Mouse (Mus musculus): ENCODE measurements at regions not wholly inside any gene's neighbourhood (a gene's known extent, or its start where the extent isn't known, plus 50 kb on each side); places are given as distances from the start of the nearest gene placed in this dataset.

GRCm38 (mm10) chr17:44398231-44398630, 209.8 kb downstream of the Clic5 start:
- no peaks in the 10 kb centered on the region for H3K27me3 ChIP-seq (ENCODE audit: control insufficient read depth, insufficient read depth, low read depth, low read length)
- no peak overlapping the region for H3K27ac ChIP-seq (ENCODE audit: low read length)
- H3K9ac ChIP-seq (ENCODE audit: low read depth, low read length): no peak overlapping the region
- no peaks in the 10 kb centered on the region for H3K36me3 ChIP-seq (ENCODE audit: control insufficient read depth, insufficient read depth)
- whole genome bisulfite sequencing (ENCODE audit: insufficient replicate concordance): 64% methylated on average over 5 of the region's 5 CpGs
- no peaks in the 10 kb centered on the region for H3K9me3 ChIP-seq (replicated peaks; ENCODE audit: control insufficient read depth, low read length)
- H3K4me1 ChIP-seq (ENCODE audit: control insufficient read depth, low read depth, low read length): no peaks in the 10 kb centered on the region
- ATAC-seq (ENCODE audit: low read depth): no peak
- no peak overlapping the region for H3K4me3 ChIP-seq (ENCODE audit: low read depth, low read length)
- no peak overlapping the region for H3K4me2 ChIP-seq (ENCODE audit: low read depth, low read length)

GRCm38 (mm10) chr17:44404923-44405322, 216.5 kb downstream of the Clic5 start:
- no peaks in the 10 kb centered on the region for H3K27me3 ChIP-seq (ENCODE audit: control insufficient read depth, insufficient read depth, low read depth, low read length)
- H3K4me2 ChIP-seq (ENCODE audit: low read depth, low read length): no peak overlapping the region
- no peaks in the 10 kb centered on the region for H3K4me1 ChIP-seq (ENCODE audit: control insufficient read depth, low read depth, low read length)
- no peak overlapping the region for H3K4me3 ChIP-seq (ENCODE audit: low read depth, low read length)
- no peak overlapping the region for H3K9ac ChIP-seq (ENCODE audit: low read depth, low read length)
- no peaks in the 10 kb centered on the region for H3K9me3 ChIP-seq (replicated peaks; ENCODE audit: control insufficient read depth, low read length)
- no peak for ATAC-seq (ENCODE audit: low read depth)
- 61% methylated on average over 6 of the region's 6 CpGs for WGBS (ENCODE audit: insufficient replicate concordance)
- no peaks in the 10 kb centered on the region for H3K36me3 ChIP-seq (ENCODE audit: control insufficient read depth, insufficient read depth)
- H3K27ac ChIP-seq (ENCODE audit: low read length): no peak overlapping the region

GRCm38 (mm10) chr17:44410961-44411360, 222.6 kb downstream of the Clic5 start:
- Histone ChIP-seq H3K36me3 (ENCODE audit: control insufficient read depth, insufficient read depth) (no peaks in the 10 kb centered on the region), H3K9me3 (replicated peaks; ENCODE audit: control insufficient read depth, low read length) (no peaks in the 10 kb centered on the region), H3K27ac (ENCODE audit: low read length) (no peak overlapping the region), H3K9ac (ENCODE audit: low read depth, low read length) (no peak overlapping the region), H3K27me3 (ENCODE audit: control insufficient read depth, insufficient read depth, low read depth, low read length) (no peaks in the 10 kb centered on the region), H3K4me3 (ENCODE audit: low read depth, low read length) (no peak overlapping the region), H3K4me1 (ENCODE audit: control insufficient read depth, low read depth, low read length) (no peaks in the 10 kb centered on the region), H3K4me2 (ENCODE audit: low read depth, low read length) (no peak overlapping the region)
- WGBS (ENCODE audit: insufficient replicate concordance): 31% methylated on average over 2 of the region's 2 CpGs
- ATAC-seq (ENCODE audit: low read depth): no peak

- Histone ChIP-seq H3K4me1 (ENCODE audit: control insufficient read depth, low read depth, low read length) (no peaks in the 10 kb centered on the region), H3K4me2 (ENCODE audit: low read depth, low read length) (no peak overlapping the region), H3K4me3 (ENCODE audit: low read depth, low read length) (no peak overlapping the region), H3K27me3 (ENCODE audit: control insufficient read depth, insufficient read depth, low read depth, low read length) (no peaks in the 10 kb centered on the region), H3K9me3 (replicated peaks; ENCODE audit: control insufficient read depth, low read length) (no peaks in the 10 kb centered on the region), H3K36me3 (ENCODE audit: control insufficient read depth, insufficient read depth) (no peaks in the 10 kb centered on the region), H3K27ac (ENCODE audit: low read length) (no peak overlapping the region), H3K9ac (ENCODE audit: low read depth, low read length) (no peak overlapping the region)
- ATAC-seq (ENCODE audit: low read depth): no peak
- WGBS (ENCODE audit: insufficient replicate concordance): 36% methylated on average over 11 of the region's 11 CpGs
These were observed 230.5 kb downstream of the Clic5 start for GRCm38 (mm10) chr17:44418676-44419404.

- Histone ChIP-seq H3K4me3 (ENCODE audit: low read depth, low read length) (no peak overlapping the region), H3K4me2 (ENCODE audit: low read depth, low read length) (no peak overlapping the region), H3K4me1 (ENCODE audit: control insufficient read depth, low read depth, low read length) (no peaks in the 10 kb centered on the region), H3K27ac (ENCODE audit: low read length) (no peak overlapping the region), H3K9ac (ENCODE audit: low read depth, low read length) (no peak overlapping the region), H3K9me3 (replicated peaks; ENCODE audit: control insufficient read depth, low read length) (no peaks in the 10 kb centered on the region), H3K27me3 (ENCODE audit: control insufficient read depth, insufficient read depth, low read depth, low read length) (no peaks in the 10 kb centered on the region), H3K36me3 (ENCODE audit: control insufficient read depth, insufficient read depth) (no peaks in the 10 kb centered on the region)
- no peak for ATAC-seq (ENCODE audit: low read depth)
- WGBS (ENCODE audit: insufficient replicate concordance): 82% methylated on average over 7 of the region's 7 CpGs
These were observed 231.0 kb downstream of the Clic5 start for GRCm38 (mm10) chr17:44419405-44419729.

- Histone ChIP-seq H3K9ac (ENCODE audit: low read depth, low read length) (no peak overlapping the region), H3K9me3 (replicated peaks; ENCODE audit: control insufficient read depth, low read length) (no peaks in the 10 kb centered on the region), H3K4me1 (ENCODE audit: control insufficient read depth, low read depth, low read length) (no peaks in the 10 kb centered on the region), H3K4me2 (ENCODE audit: low read depth, low read length) (no peak overlapping the region), H3K36me3 (ENCODE audit: control insufficient read depth, insufficient read depth) (no peaks in the 10 kb centered on the region), H3K4me3 (ENCODE audit: low read depth, low read length) (no peak overlapping the region), H3K27me3 (ENCODE audit: control insufficient read depth, insufficient read depth, low read depth, low read length) (no peaks in the 10 kb centered on the region), H3K27ac (ENCODE audit: low read length) (no peak overlapping the region)
- WGBS (ENCODE audit: insufficient replicate concordance): 67% methylated on average over 9 of the region's 9 CpGs
- no peak for ATAC-seq (ENCODE audit: low read depth)
These were observed 232.0 kb downstream of the Clic5 start for GRCm38 (mm10) chr17:44420098-44421070.

GRCm38 (mm10) chr17:44422161-44422560, 233.8 kb downstream of the Clic5 start:
- Histone ChIP-seq H3K9ac (ENCODE audit: low read depth, low read length) (no peak overlapping the region), H3K4me2 (ENCODE audit: low read depth, low read length) (no peak overlapping the region), H3K27me3 (ENCODE audit: control insufficient read depth, insufficient read depth, low read depth, low read length) (no peaks in the 10 kb centered on the region), H3K4me1 (ENCODE audit: control insufficient read depth, low read depth, low read length) (no peaks in the 10 kb centered on the region), H3K27ac (ENCODE audit: low read length) (no peak overlapping the region), H3K36me3 (ENCODE audit: control insufficient read depth, insufficient read depth) (no peaks in the 10 kb centered on the region), H3K4me3 (ENCODE audit: low read depth, low read length) (no peak overlapping the region), H3K9me3 (replicated peaks; ENCODE audit: control insufficient read depth, low read length) (no peaks in the 10 kb centered on the region)
- 81% methylated on average over 2 of the region's 2 CpGs for WGBS (ENCODE audit: insufficient replicate concordance)
- no peak for ATAC-seq (ENCODE audit: low read depth)

GRCm38 (mm10) chr17:44422865-44423264, 234.5 kb downstream of the Clic5 start:
- H3K36me3 ChIP-seq (ENCODE audit: control insufficient read depth, insufficient read depth): no peaks in the 10 kb centered on the region
- WGBS (ENCODE audit: insufficient replicate concordance): 70% methylated on average over 5 of the region's 5 CpGs
- no peaks in the 10 kb centered on the region for H3K27me3 ChIP-seq (ENCODE audit: control insufficient read depth, insufficient read depth, low read depth, low read length)
- no peak overlapping the region for H3K4me3 ChIP-seq (ENCODE audit: low read depth, low read length)
- H3K9me3 ChIP-seq (replicated peaks; ENCODE audit: control insufficient read depth, low read length): no peaks in the 10 kb centered on the region
- H3K4me1 ChIP-seq (ENCODE audit: control insufficient read depth, low read depth, low read length): no peaks in the 10 kb centered on the region
- ATAC-seq (ENCODE audit: low read depth): no peak
- H3K27ac ChIP-seq (ENCODE audit: low read length): no peak overlapping the region
- H3K4me2 ChIP-seq (ENCODE audit: low read depth, low read length): no peak overlapping the region
- H3K9ac ChIP-seq (ENCODE audit: low read depth, low read length): no peak overlapping the region

- no peak overlapping the region for H3K9ac ChIP-seq (ENCODE audit: low read depth, low read length)
- WGBS (ENCODE audit: insufficient replicate concordance): 65% methylated on average over 5 of the region's 5 CpGs
- H3K36me3 ChIP-seq (ENCODE audit: control insufficient read depth, insufficient read depth): no peaks in the 10 kb centered on the region
- no peaks in the 10 kb centered on the region for H3K27me3 ChIP-seq (ENCODE audit: control insufficient read depth, insufficient read depth, low read depth, low read length)
- no peak for ATAC-seq (ENCODE audit: low read depth)
- H3K4me3 ChIP-seq (ENCODE audit: low read depth, low read length): no peak overlapping the region
- H3K4me1 ChIP-seq (ENCODE audit: control insufficient read depth, low read depth, low read length): no peaks in the 10 kb centered on the region
- no peaks in the 10 kb centered on the region for H3K9me3 ChIP-seq (replicated peaks; ENCODE audit: control insufficient read depth, low read length)
- no peak overlapping the region for H3K27ac ChIP-seq (ENCODE audit: low read length)
- H3K4me2 ChIP-seq (ENCODE audit: low read depth, low read length): no peak overlapping the region
These were observed 235.1 kb downstream of the Clic5 start for GRCm38 (mm10) chr17:44423471-44423985.
